Mouse (Mus musculus): ENCODE measurements at regions not wholly inside any gene's neighbourhood (a gene's known extent, or its start where the extent isn't known, plus 50 kb on each side); places are given as distances from the start of the nearest gene placed in this dataset.

DNA sequence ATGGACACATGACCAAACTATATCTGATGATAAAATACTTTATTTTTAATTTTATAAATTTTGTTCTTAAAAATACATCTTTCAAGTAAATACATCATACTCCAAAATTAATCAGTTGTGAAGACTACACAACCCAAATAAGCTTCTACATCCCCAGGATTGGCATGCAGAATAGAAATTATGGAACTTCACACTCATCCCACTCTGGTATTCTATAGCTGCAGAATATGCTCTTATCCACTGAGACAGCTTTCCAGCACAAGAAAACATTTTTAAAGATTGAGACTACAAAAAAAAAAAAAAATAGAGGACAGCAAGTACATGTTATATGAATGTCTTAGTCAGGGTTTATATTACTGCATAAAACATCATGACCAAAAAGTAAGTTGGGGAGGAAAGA is 94.4 kb downstream of the Gm11232 start:
- H3K4me1 ChIP-seq (ENCODE audit: control insufficient read depth, insufficient read depth, low read length): no peaks in the 10 kb centered on the region
- no peak overlapping the region for H3K4me3 ChIP-seq (ENCODE audit: low read depth, low read length)
- H3K4me2 ChIP-seq (ENCODE audit: low read length): no peak overlapping the region
- ATAC-seq: no peak
- no peaks in the 10 kb centered on the region for H3K27me3 ChIP-seq (ENCODE audit: control insufficient read depth, insufficient read depth, low read depth, low read length)
- H3K27ac ChIP-seq (ENCODE audit: low read length): no peak overlapping the region
- H3K9ac ChIP-seq (ENCODE audit: low read depth, low read length): no peak overlapping the region
- H3K36me3 ChIP-seq (ENCODE audit: control insufficient read depth, insufficient read depth, low read length): no peaks in the 10 kb centered on the region
- H3K9me3 ChIP-seq (replicated peaks; ENCODE audit: control insufficient read depth, low read length, poor library complexity, severe bottlenecking): no peaks in the 10 kb centered on the region

DNA sequence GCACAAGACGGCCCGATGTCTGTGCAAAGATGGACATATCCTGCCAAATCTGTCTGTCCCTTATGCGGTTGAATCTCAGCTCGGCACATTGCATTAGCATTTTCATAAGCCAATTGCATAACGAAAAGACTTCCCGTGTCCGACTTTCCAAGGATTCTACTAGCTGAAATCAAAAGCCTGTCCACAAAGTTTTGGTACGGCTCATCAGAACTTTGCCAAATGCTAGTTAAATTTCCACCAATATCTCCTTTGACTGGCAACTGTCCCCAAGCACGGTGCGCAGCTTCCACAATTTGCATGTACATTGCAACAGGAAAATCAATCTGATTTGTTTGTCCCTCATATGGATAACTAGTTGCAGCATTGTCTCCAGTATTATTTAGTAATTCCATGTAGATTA is 117.2 kb downstream of the Gm11232 start:
- H3K4me2 ChIP-seq (ENCODE audit: low read length): no peak overlapping the region
- no peaks in the 10 kb centered on the region for H3K36me3 ChIP-seq (ENCODE audit: control insufficient read depth, insufficient read depth, low read length)
- no peaks in the 10 kb centered on the region; the same call in 1 of the 2 replicates for H3K9me3 ChIP-seq (replicated peaks; ENCODE audit: control insufficient read depth, low read length, poor library complexity, severe bottlenecking)
- H3K4me1 ChIP-seq (ENCODE audit: control insufficient read depth, insufficient read depth, low read length): no peaks in the 10 kb centered on the region
- no peak overlapping the region for H3K27ac ChIP-seq (ENCODE audit: low read length)
- WGBS: 93% methylated on average over 10 of the region's 10 CpGs
- no peak overlapping the region for H3K9ac ChIP-seq (ENCODE audit: low read depth, low read length)
- no peak overlapping the region for H3K4me3 ChIP-seq (ENCODE audit: low read depth, low read length)
- H3K27me3 ChIP-seq (ENCODE audit: control insufficient read depth, insufficient read depth, low read depth, low read length): no peaks in the 10 kb centered on the region
- no peak for ATAC-seq

DNA sequence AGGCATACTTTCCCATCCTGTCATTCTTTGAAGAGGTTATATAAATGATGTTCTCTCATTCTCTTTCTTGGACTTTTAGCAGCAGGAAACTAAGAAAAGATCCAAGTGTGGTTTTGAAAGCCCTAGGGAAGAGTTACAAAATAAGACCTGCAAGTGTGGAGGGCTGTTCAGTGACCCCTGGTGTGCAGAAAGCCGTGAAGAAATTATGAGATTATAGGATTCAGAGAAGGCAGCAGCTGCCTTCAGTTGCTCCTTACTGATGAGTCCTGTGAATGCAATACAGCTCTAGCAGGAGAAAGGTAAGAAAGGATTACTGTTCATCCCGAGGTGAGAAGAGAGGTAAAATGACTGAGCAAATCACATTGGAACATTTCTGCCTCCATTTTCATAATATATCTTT is 130.7 kb downstream of the Gm11232 start:
- H3K4me1 ChIP-seq (ENCODE audit: control insufficient read depth, insufficient read depth, low read length): no peaks in the 10 kb centered on the region; the same call in 1 of the 2 replicates
- H3K9ac ChIP-seq (ENCODE audit: low read depth, low read length): no peak overlapping the region
- no peak overlapping the region for H3K27ac ChIP-seq (ENCODE audit: low read length)
- no peak overlapping the region for H3K4me3 ChIP-seq (ENCODE audit: low read depth, low read length)
- no peaks in the 10 kb centered on the region for H3K27me3 ChIP-seq (ENCODE audit: control insufficient read depth, insufficient read depth, low read depth, low read length)
- H3K36me3 ChIP-seq (ENCODE audit: control insufficient read depth, insufficient read depth, low read length): no peaks in the 10 kb centered on the region
- WGBS: 24% methylated on average over 2 of the region's 2 CpGs
- no peak overlapping the region for H3K4me2 ChIP-seq (ENCODE audit: low read length)
- ATAC-seq: no peak
- H3K9me3 ChIP-seq (replicated peaks; ENCODE audit: control insufficient read depth, low read length, poor library complexity, severe bottlenecking): no peaks in the 10 kb centered on the region

DNA sequence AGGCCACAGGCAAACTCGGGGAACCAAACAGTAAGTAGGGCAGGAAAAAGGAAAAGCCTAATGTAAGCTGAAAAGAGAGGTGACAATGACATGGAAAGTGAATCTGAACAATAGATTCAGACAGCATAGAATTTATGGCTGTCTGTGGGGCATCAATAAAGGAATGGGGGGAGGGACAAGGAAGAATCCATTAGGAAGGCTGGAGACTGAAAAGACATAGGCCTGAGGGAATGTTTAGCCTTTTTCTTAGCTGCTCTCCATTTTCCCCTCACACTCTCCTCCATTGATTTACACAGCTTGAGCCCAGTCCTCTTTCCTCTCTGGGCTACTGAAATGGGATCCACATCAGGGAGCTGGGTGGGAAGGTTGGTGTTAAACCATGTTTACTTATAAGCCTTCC is 131.1 kb downstream of the Gm11232 start:
- no peaks in the 10 kb centered on the region for H3K36me3 ChIP-seq (ENCODE audit: control insufficient read depth, insufficient read depth, low read length)
- no peak overlapping the region for H3K9ac ChIP-seq (ENCODE audit: low read depth, low read length)
- no peak overlapping the region for H3K4me2 ChIP-seq (ENCODE audit: low read length)
- H3K4me1 ChIP-seq (ENCODE audit: control insufficient read depth, insufficient read depth, low read length): no peaks in the 10 kb centered on the region; the same call in 1 of the 2 replicates
- H3K9me3 ChIP-seq (replicated peaks; ENCODE audit: control insufficient read depth, low read length, poor library complexity, severe bottlenecking): no peaks in the 10 kb centered on the region
- no peak overlapping the region for H3K4me3 ChIP-seq (ENCODE audit: low read depth, low read length)
- H3K27ac ChIP-seq (ENCODE audit: low read length): no peak overlapping the region
- no peak for ATAC-seq
- WGBS: 41% methylated on average over 1 of the region's 1 CpGs
- H3K27me3 ChIP-seq (ENCODE audit: control insufficient read depth, insufficient read depth, low read depth, low read length): no peaks in the 10 kb centered on the region

DNA sequence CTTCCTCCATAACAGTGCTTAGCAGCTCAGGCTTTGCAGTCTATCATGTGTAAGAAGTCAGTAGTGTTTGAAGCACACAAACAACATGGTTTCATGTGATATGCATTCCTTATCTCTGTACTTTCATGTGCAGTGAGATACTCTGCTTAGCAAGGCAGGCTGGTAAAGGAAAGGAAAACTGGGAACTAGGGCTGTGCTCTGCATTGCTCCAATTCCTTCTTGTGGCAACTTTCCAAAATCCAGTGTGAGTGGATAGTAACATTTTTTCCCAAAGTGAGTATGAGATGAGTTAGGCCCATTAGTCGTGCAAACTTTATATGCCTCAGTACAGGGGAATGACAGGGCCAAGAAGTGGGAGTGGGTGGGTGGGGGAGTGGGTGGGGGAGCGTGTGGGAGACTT is 133.0 kb downstream of the Gm11232 start:
- no peak overlapping the region for H3K27ac ChIP-seq (ENCODE audit: low read length)
- no peaks in the 10 kb centered on the region for H3K27me3 ChIP-seq (ENCODE audit: control insufficient read depth, insufficient read depth, low read depth, low read length)
- H3K4me2 ChIP-seq (ENCODE audit: low read length): no peak overlapping the region
- no peak for ATAC-seq
- H3K4me3 ChIP-seq (ENCODE audit: low read depth, low read length): no peak overlapping the region
- 90% methylated on average over 2 of the region's 2 CpGs for WGBS
- no peak overlapping the region for H3K9ac ChIP-seq (ENCODE audit: low read depth, low read length)
- no peaks in the 10 kb centered on the region; the same call in 1 of the 2 replicates for H3K4me1 ChIP-seq (ENCODE audit: control insufficient read depth, insufficient read depth, low read length)
- no peaks in the 10 kb centered on the region for H3K9me3 ChIP-seq (replicated peaks; ENCODE audit: control insufficient read depth, low read length, poor library complexity, severe bottlenecking)
- H3K36me3 ChIP-seq (ENCODE audit: control insufficient read depth, insufficient read depth, low read length): no peaks in the 10 kb centered on the region

DNA sequence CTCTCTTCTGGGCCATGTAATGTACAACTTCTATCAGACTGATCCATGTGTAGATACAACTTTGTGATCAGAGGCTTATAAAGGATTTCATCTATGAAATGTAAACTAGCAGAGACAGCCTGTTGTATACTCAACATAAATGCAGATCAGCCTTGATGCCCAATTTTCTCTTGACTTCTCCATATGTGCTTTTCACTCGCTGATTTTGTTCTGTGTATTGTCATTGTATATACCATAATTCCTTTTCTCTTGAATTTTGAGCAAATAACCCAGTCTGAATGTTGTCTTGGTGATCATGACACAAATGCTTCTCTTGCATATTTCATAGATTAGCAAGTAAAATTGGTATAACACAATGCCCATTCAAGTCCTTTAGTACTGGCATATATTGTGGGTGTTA is 144.0 kb downstream of the Gm11232 start:
- no peak overlapping the region for H3K27ac ChIP-seq (ENCODE audit: low read length)
- no peak for ATAC-seq
- no peaks in the 10 kb centered on the region for H3K27me3 ChIP-seq (ENCODE audit: control insufficient read depth, insufficient read depth, low read depth, low read length)
- no peaks in the 10 kb centered on the region; the same call in 1 of the 2 replicates for H3K9me3 ChIP-seq (replicated peaks; ENCODE audit: control insufficient read depth, low read length, poor library complexity, severe bottlenecking)
- WGBS: 77% methylated on average over 1 of the region's 1 CpGs
- no peak overlapping the region for H3K4me2 ChIP-seq (ENCODE audit: low read length)
- no peaks in the 10 kb centered on the region for H3K36me3 ChIP-seq (ENCODE audit: control insufficient read depth, insufficient read depth, low read length)
- H3K4me3 ChIP-seq (ENCODE audit: low read depth, low read length): no peak overlapping the region
- H3K4me1 ChIP-seq (ENCODE audit: control insufficient read depth, insufficient read depth, low read length): no peaks in the 10 kb centered on the region
- H3K9ac ChIP-seq (ENCODE audit: low read depth, low read length): no peak overlapping the region

DNA sequence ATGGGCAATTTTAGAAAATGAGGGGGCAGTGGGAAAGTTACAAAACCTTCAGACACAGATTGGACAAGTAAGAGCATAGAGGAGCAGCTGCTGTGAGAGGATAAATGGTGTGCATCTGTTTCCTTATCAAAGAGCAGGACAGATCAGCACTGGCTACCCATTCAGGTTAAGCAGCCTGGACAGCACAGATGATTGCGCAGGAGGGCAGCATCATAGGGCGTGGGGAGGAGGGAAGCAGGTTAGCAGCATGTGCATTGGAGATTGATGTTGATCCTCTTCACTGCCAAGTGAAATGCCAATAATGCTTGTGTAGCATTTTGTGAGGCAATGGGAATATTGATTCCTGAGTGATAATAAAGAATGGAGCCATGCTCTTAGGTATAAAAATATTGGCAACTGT is 171.9 kb downstream of the Gm11232 start:
- Histone ChIP-seq H3K9ac (ENCODE audit: low read depth, low read length) (no peak overlapping the region), H3K27me3 (ENCODE audit: control insufficient read depth, insufficient read depth, low read depth, low read length) (no peaks in the 10 kb centered on the region), H3K9me3 (replicated peaks; ENCODE audit: control insufficient read depth, low read length, poor library complexity, severe bottlenecking) (no peaks in the 10 kb centered on the region), H3K36me3 (ENCODE audit: control insufficient read depth, insufficient read depth, low read length) (no peaks in the 10 kb centered on the region), H3K4me1 (ENCODE audit: control insufficient read depth, insufficient read depth, low read length) (no peaks in the 10 kb centered on the region), H3K27ac (ENCODE audit: low read length) (no peak overlapping the region), H3K4me3 (ENCODE audit: low read depth, low read length) (no peak overlapping the region), H3K4me2 (ENCODE audit: low read length) (no peak overlapping the region)
- no peak for ATAC-seq
- WGBS: 91% methylated on average over 2 of the region's 2 CpGs

DNA sequence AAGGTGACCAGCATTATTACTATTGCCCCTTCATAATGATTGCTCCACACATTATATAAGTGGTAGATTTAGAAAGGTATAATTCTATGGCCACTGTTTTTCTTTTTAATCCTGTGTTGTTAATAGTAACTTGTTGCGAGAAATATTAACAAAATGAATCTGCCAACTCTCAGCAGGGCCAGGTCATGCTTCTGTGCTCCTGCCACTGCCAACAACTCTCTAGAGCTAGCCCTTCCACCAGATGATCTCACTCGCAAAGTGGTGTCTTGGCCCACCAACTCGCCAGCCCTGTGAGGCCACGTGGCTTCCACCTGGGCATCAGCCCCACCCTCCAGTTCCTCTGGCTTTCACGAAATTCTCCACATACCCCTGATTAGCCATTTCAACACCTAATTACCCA is 197.1 kb downstream of the Gm11232 start:
- no peaks in the 10 kb centered on the region for H3K27me3 ChIP-seq (ENCODE audit: control insufficient read depth, insufficient read depth, low read depth, low read length)
- no peak overlapping the region for H3K9ac ChIP-seq (ENCODE audit: low read depth, low read length)
- no peak overlapping the region for H3K4me3 ChIP-seq (ENCODE audit: low read depth, low read length)
- no peaks in the 10 kb centered on the region for H3K9me3 ChIP-seq (replicated peaks; ENCODE audit: control insufficient read depth, low read length, poor library complexity, severe bottlenecking)
- H3K36me3 ChIP-seq (ENCODE audit: control insufficient read depth, insufficient read depth, low read length): no peaks in the 10 kb centered on the region
- H3K4me2 ChIP-seq (ENCODE audit: low read length): no peak overlapping the region
- H3K4me1 ChIP-seq (ENCODE audit: control insufficient read depth, insufficient read depth, low read length): no peaks in the 10 kb centered on the region
- 87% methylated on average over 5 of the region's 5 CpGs for whole genome bisulfite sequencing
- no peak for ATAC-seq
- H3K27ac ChIP-seq (ENCODE audit: low read length): no peak overlapping the region

DNA sequence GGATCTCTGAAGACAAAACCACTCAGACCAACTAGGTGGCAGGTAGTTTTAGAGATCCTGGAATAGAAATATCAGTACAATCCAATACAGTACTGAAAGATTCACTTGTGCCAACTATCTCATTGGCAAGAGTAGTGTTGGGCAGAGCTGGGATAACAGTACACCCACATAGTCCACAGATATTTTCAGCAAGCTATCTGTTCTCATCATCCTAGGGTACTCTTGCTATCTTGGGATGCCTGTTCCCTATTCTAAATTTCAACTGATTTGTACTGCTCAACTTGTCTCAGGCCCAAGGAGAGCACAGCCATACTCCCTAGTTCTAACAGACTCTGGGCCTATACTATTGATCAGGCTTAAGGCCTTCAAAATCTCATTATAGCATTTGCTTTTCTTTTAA is 218.6 kb downstream of the Gm11232 start:
- Histone ChIP-seq H3K4me1 (ENCODE audit: control insufficient read depth, insufficient read depth, low read length) (no peaks in the 10 kb centered on the region), H3K4me2 (ENCODE audit: low read length) (no peak overlapping the region), H3K27me3 (ENCODE audit: control insufficient read depth, insufficient read depth, low read depth, low read length) (no peaks in the 10 kb centered on the region), H3K4me3 (ENCODE audit: low read depth, low read length) (no peak overlapping the region), H3K36me3 (ENCODE audit: control insufficient read depth, insufficient read depth, low read length) (no peaks in the 10 kb centered on the region), H3K9ac (ENCODE audit: low read depth, low read length) (no peak overlapping the region), H3K9me3 (replicated peaks; ENCODE audit: control insufficient read depth, low read length, poor library complexity, severe bottlenecking) (no peaks in the 10 kb centered on the region), H3K27ac (ENCODE audit: low read length) (no peak overlapping the region)
- no peak for ATAC-seq

DNA sequence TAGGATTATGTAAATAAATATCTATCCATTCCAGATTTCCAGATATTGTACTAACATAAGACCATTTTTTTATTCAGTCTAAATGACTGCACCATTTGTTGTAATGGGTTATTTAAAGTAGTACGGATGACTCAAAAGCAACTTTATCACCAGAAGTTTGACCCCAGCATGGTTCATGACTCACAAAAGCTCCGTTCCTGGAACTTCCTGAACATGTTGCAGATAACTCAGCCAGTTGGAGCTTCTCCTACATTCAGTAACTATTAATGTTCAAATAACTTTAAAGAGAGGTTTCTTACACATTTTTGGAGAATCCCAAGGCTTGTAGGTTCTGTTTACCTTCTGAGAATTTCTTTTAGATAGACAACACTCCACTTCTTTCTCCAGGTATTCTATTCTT is 219.8 kb downstream of the Gm11232 start:
- Histone ChIP-seq H3K36me3 (ENCODE audit: control insufficient read depth, insufficient read depth, low read length) (no peaks in the 10 kb centered on the region), H3K4me2 (ENCODE audit: low read length) (no peak overlapping the region), H3K4me3 (ENCODE audit: low read depth, low read length) (no peak overlapping the region), H3K9me3 (replicated peaks; ENCODE audit: control insufficient read depth, low read length, poor library complexity, severe bottlenecking) (no peaks in the 10 kb centered on the region), H3K4me1 (ENCODE audit: control insufficient read depth, insufficient read depth, low read length) (no peaks in the 10 kb centered on the region), H3K27ac (ENCODE audit: low read length) (no peak overlapping the region), H3K27me3 (ENCODE audit: control insufficient read depth, insufficient read depth, low read depth, low read length) (no peaks in the 10 kb centered on the region), H3K9ac (ENCODE audit: low read depth, low read length) (no peak overlapping the region)
- no peak for ATAC-seq
- WGBS: 84% methylated on average over 2 of the region's 2 CpGs
